Mouse (Mus musculus) MEL (cell line): ENCODE data around the gene Themis3. TPM values are rescaled to one million over a fixed set of nuclear protein-coding genes. Genes with fewer than 3 reads are reported as not detected.

Experiments
- DNase-seq: peaks from one replicate; pipeline ENCODE4 v3.0.0; 2011; ENCODE audit warnings: low read depth, low spot score
- H3K27ac ChIP-seq: 2 replicates; pipeline ENCODE4 v1.5.1; 2012; ENCODE audit warnings: low read depth, mild to moderate bottlenecking, control low read depth, low read length, moderate library complexity; ENCODE audit not compliant: control insufficient read depth
- H3K27me3 ChIP-seq, 2 experiments: fragments of 150-350 bp in 1 of 2; sonication (generic) in 1 of 2; 2 replicates each; pipeline ENCODE4 v1.6.1; 2012; ENCODE audit warnings: low read length in 2 of 2, mild to moderate bottlenecking in 2 of 2, improper control_type of control experiment in 1 of 2, moderate library complexity in 1 of 2; ENCODE audit not compliant: insufficient read depth in 2 of 2, control insufficient read depth in 1 of 2
- H3K36me3 ChIP-seq, 2 experiments: 2 replicates each; pipeline ENCODE4 v1.6.1; 2012 to 2014; ENCODE audit warnings: low read length in 2 of 2, improper control_type of control experiment in 1 of 2, inconsistent platforms in 1 of 2, mild to moderate bottlenecking in 1 of 2; ENCODE audit not compliant: insufficient read depth in 2 of 2, control insufficient read depth in 1 of 2
- H3K4me1 ChIP-seq, 2 experiments: fragments of 150-350 bp in 1 of 2; sonication (generic) in 1 of 2; 2 replicates each; pipeline ENCODE4 v1.6.1; 2012; ENCODE audit warnings: low read length in 2 of 2, improper control_type of control experiment in 1 of 2, mild to moderate bottlenecking in 1 of 2; ENCODE audit not compliant: insufficient read depth in 2 of 2, control insufficient read depth in 1 of 2
- H3K4me3 ChIP-seq, 2 experiments: fragments of 150-350 bp in 1 of 2; sonication (generic) in 1 of 2; 2 replicates each; pipeline ENCODE4 v1.5.1; 2012; ENCODE audit warnings: low read depth in 2 of 2, low read length in 2 of 2, mild to moderate bottlenecking in 2 of 2, moderate library complexity in 2 of 2, control low read depth in 1 of 2, improper control_type of control experiment in 1 of 2; ENCODE audit not compliant: control insufficient read depth in 1 of 2, insufficient read depth in 1 of 2
- H3K79me2 ChIP-seq: 2 replicates; pipeline ENCODE4 v1.6.1; 2012; ENCODE audit warnings: mild to moderate bottlenecking, low read length, moderate library complexity; ENCODE audit not compliant: control insufficient read depth, poor library complexity, insufficient read depth
- H3K9ac ChIP-seq: 2 replicates; pipeline ENCODE4 v1.6.1; 2012; ENCODE audit warnings: low read depth, mild to moderate bottlenecking, control low read depth, low read length, moderate library complexity; ENCODE audit not compliant: control insufficient read depth, poor library complexity, severe bottlenecking
- H3K9me3 ChIP-seq: fragments of 150-350 bp; sonication (generic); replicated peaks from 2 replicates; pipeline ENCODE4 v1.6.1; 2012; ENCODE audit warnings: mild to moderate bottlenecking, low read length, improper control_type of control experiment, moderate library complexity; ENCODE audit not compliant: insufficient read depth
- CHD1 ChIP-seq: IDR thresholded peaks from 2 replicates; pipeline ENCODE4 v1.6.1; 2012; ENCODE audit warnings: low read depth, mild to moderate bottlenecking, inconsistent platforms, low read length, improper control_type of control experiment
- CHD2 ChIP-seq: IDR thresholded peaks from 2 replicates; pipeline ENCODE4 v1.6.1; 2011; ENCODE audit warnings: low read length, improper control_type of control experiment
- CTCF ChIP-seq, 3 experiments: IDR thresholded peaks in 2 of 3; conservative IDR thresholded peaks in 1 of 3; 2 replicates each; pipeline ENCODE4 v1.5.1; 2011 to 2012; ENCODE audit warnings: low read length in 3 of 3, low read depth in 2 of 3, mild to moderate bottlenecking in 2 of 3, improper control_type of control experiment in 1 of 3, inconsistent platforms in 1 of 3, mixed read lengths in 1 of 3, moderate library complexity in 1 of 3; ENCODE audit not compliant: control insufficient read depth in 1 of 3, insufficient read depth in 1 of 3, poor library complexity in 1 of 3, severe bottlenecking in 1 of 3
- ELF1 ChIP-seq: IDR thresholded peaks from 2 replicates; pipeline ENCODE4 v1.6.1; 2014; ENCODE audit warnings: low read depth, mild to moderate bottlenecking, inconsistent platforms, low read length, improper control_type of control experiment, moderate library complexity
- EP300 ChIP-seq, 2 experiments: IDR thresholded peaks; 2 replicates each; pipeline ENCODE4 v1.6.1; 2011; ENCODE audit warnings: improper control_type of control experiment in 2 of 2, low read length in 2 of 2, low read depth in 1 of 2, mild to moderate bottlenecking in 1 of 2
- JUND ChIP-seq: IDR thresholded peaks from 2 replicates; pipeline ENCODE4 v1.6.1; 2011; ENCODE audit warnings: low read depth, mild to moderate bottlenecking, improper control_type of control experiment, low read length
- MAFK ChIP-seq: IDR thresholded peaks from 2 replicates; pipeline ENCODE4 v1.6.1; 2011; ENCODE audit warnings: low read depth, mild to moderate bottlenecking, low read length, improper control_type of control experiment, borderline replicate concordance
- MYB ChIP-seq: IDR thresholded peaks from 2 replicates; pipeline ENCODE4 v1.6.1; 2011; ENCODE audit warnings: mild to moderate bottlenecking, low read depth, low read length, improper control_type of control experiment
- NELFE ChIP-seq: IDR thresholded peaks from 2 replicates; pipeline ENCODE4 v1.6.1; 2011; ENCODE audit warnings: low read depth, low read length, improper control_type of control experiment
- NRF1 ChIP-seq: IDR thresholded peaks from 2 replicates; pipeline ENCODE4 v1.6.1; 2014; ENCODE audit warnings: low read depth, mild to moderate bottlenecking, inconsistent platforms, low read length, improper control_type of control experiment, moderate library complexity; ENCODE audit not compliant: poor library complexity, insufficient read depth, severe bottlenecking
- POLR2A ChIP-seq, 2 experiments: IDR thresholded peaks; 2 replicates each; pipeline ENCODE4 v1.6.1; 2011 to 2012; ENCODE audit warnings: low read length in 2 of 2, mild to moderate bottlenecking in 2 of 2, control low read depth in 1 of 2, improper control_type of control experiment in 1 of 2, low read depth in 1 of 2, moderate library complexity in 1 of 2; ENCODE audit not compliant: control insufficient read depth in 1 of 2, insufficient read depth in 1 of 2, poor library complexity in 1 of 2
- POLR2AphosphoS5 ChIP-seq: IDR thresholded peaks from 2 replicates; pipeline ENCODE4 v1.6.1; 2012; ENCODE audit warnings: low read depth, borderline replicate concordance, mild to moderate bottlenecking, inconsistent platforms, low read length, moderate library complexity, mixed read lengths
- RAD21 ChIP-seq: IDR thresholded peaks from 2 replicates; pipeline ENCODE4 v1.6.1; 2011; ENCODE audit warnings: mild to moderate bottlenecking, low read depth, low read length, improper control_type of control experiment
- SMC3 ChIP-seq: IDR thresholded peaks from 2 replicates; pipeline ENCODE4 v1.6.1; 2011; ENCODE audit warnings: low read depth, low read length, improper control_type of control experiment
- TAL1 ChIP-seq: IDR thresholded peaks from 2 replicates; pipeline ENCODE4 v1.6.1; 2012; ENCODE audit warnings: mild to moderate bottlenecking, inconsistent platforms, low read length, moderate library complexity, mixed read lengths
- TBP ChIP-seq: IDR thresholded peaks from 2 replicates; pipeline ENCODE4 v1.8.0; 2011; ENCODE audit warnings: low read depth, low read length, improper control_type of control experiment
- TCF12 ChIP-seq: IDR thresholded peaks from 2 replicates; pipeline ENCODE4 v1.6.1; 2014; ENCODE audit warnings: low read depth, mild to moderate bottlenecking, inconsistent platforms, low read length, improper control_type of control experiment, moderate library complexity
- ZC3H11A ChIP-seq: IDR thresholded peaks from 2 replicates; pipeline ENCODE4 v1.6.1; 2012; ENCODE audit warnings: low read depth, mild to moderate bottlenecking, inconsistent platforms, low read length, improper control_type of control experiment
- polyA plus RNA-seq, 2 experiments: library from polyadenylated mRNA; stranded (reverse) in 1 of 2; unstranded in 1 of 2; fragments of >175 nt in 1 of 2; fragments of >200 nt in 1 of 2; gene quantifications; 2 replicates each; pipeline versions ENCODE4 v1.2.1 to v1.2.4; 2012; ENCODE audit warnings: low replicate concordance in 2 of 2, low read depth in 1 of 2; ENCODE audit not compliant: insufficient read length in 2 of 2, insufficient read depth in 1 of 2, missing spikeins in 1 of 2
- total RNA-seq: library from RNA; depleted of rRNA; stranded (reverse); fragments of 300-350 nt; gene quantifications from 2 replicates; pipeline ENCODE4 v1.2.3, GENCODE M21; 2012

Gene Themis3
- total and polyA plus RNA-seq, 3 experiments: 0.03 TPM; not detected in 2

- Histone ChIP-seq H3K27ac (no peak overlapping the region), H3K4me3 (no peak overlapping the region), H3K4me1 (no peaks in the 10 kb centered on the region), H3K79me2 (no peaks in the 10 kb centered on the region), H3K27me3 (no peaks in the 10 kb centered on the region), H3K36me3 (no peaks in the 10 kb centered on the region), H3K9ac (no peak overlapping the region), H3K9me3 (no peaks in the 10 kb centered on the region)
- no peak for TF ChIP-seq MAFK
- TF ChIP-seq NRF1: no peak
- no peak for TF ChIP-seq NELFE
- DNase-seq: no peak
These were observed 24.9 kb upstream of the Themis3 start for GRCm38 (mm10) chr17:66619255-66619826.

DNA sequence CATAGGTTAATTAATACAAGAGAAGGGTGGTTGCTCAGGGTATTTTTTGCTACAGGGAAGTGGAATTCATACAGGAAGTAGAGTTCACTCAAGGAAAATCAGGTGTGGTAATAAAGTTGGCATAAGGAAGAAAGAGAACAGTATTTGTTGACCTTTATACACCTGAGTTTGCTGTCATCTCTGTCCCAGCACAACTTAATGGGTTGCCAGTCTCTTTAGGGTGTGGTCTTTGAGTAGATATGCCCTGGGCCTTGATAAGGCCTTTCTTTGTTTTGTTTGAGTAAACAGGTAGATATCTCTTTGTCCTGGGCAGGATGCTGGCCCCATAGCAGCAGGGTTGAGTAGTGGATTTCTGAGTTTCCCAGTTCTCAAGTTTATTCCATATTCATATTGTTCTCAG, 15.6 kb upstream of the Themis3 start:
- no peak overlapping the region for H3K27ac ChIP-seq
- H3K4me3 ChIP-seq: no peak overlapping the region
- no peaks in the 10 kb centered on the region for H3K9me3 ChIP-seq
- no peaks in the 10 kb centered on the region for H3K4me1 ChIP-seq
- H3K36me3 ChIP-seq: no peaks in the 10 kb centered on the region
- no peak for DNase-seq
- no peaks in the 10 kb centered on the region for H3K79me2 ChIP-seq
- no peak overlapping the region for H3K9ac ChIP-seq
- no peaks in the 10 kb centered on the region for H3K27me3 ChIP-seq
- TF ChIP-seq ZC3H11A (no peak), ELF1 (no peak), TCF12 (no peak), CHD1 (no peak)

- Histone ChIP-seq H3K4me3 (no peak overlapping the region), H3K27ac (no peak overlapping the region), H3K9ac (no peak overlapping the region), H3K4me1 (no peaks in the 10 kb centered on the region), H3K79me2 (no peaks in the 10 kb centered on the region), H3K9me3 (no peaks in the 10 kb centered on the region), H3K36me3 (no peaks in the 10 kb centered on the region), H3K27me3 (no peaks in the 10 kb centered on the region)
- DNase-seq: no peak
- TF ChIP-seq CHD2 (no peak), CTCF (IDR thresholded peaks at IDR 0.05 in 2 of 3, conservative IDR thresholded peaks at IDR 0.05 in 1 of 3; ENCODE audit: control insufficient read depth in 1 of 3, insufficient read depth in 1 of 3, low read depth in 2 of 3, low read length in 3 of 3, poor library complexity in 1 of 3, severe bottlenecking in 1 of 3) (0 out of 6 replicates have a peak, but pooled peaks of 1 of the 3 experiments have one; percentile 10)
These were observed 10.5 kb upstream of the Themis3 start for GRCm38 (mm10) chr17:66604931-66605330.

- Histone ChIP-seq H3K27ac (no peak overlapping the region), H3K9ac (no peak overlapping the region), H3K36me3 (no peaks in the 10 kb centered on the region), H3K4me1 (no peaks in the 10 kb centered on the region), H3K9me3 (no peaks in the 10 kb centered on the region), H3K79me2 (no peaks in the 10 kb centered on the region), H3K4me3 (no peak overlapping the region), H3K27me3 (no peaks in the 10 kb centered on the region)
- no peak for DNase-seq
- TF ChIP-seq EP300 (IDR thresholded peaks at IDR 0.05; ENCODE audit: low read depth in 1 of 2, low read length in 2 of 2): no peak
- TF ChIP-seq SMC3: no peak
- TF ChIP-seq TBP: no peak
- no peak for TF ChIP-seq POLR2AphosphoS5
- no peak for TF ChIP-seq MYB
- TF ChIP-seq TAL1: no peak
- no peak for TF ChIP-seq POLR2A (IDR thresholded peaks at IDR 0.05; ENCODE audit: control insufficient read depth in 1 of 2, insufficient read depth in 1 of 2, low read depth in 1 of 2, low read length in 2 of 2, poor library complexity in 1 of 2)
- TF ChIP-seq JUND: no peak
- TF ChIP-seq RAD21: no peak
These were observed 6.8 kb upstream of the Themis3 start for GRCm38 (mm10) chr17:66601171-66601570.
